Mouse (Mus musculus) liver, adult 2 months (tissue): ENCODE measurements around the gene Cln3. TPM values are rescaled to one million over a fixed set of nuclear protein-coding genes. Genes with fewer than 3 reads are reported as not detected.

Experiments
- DNase-seq: peaks from one replicate; pipeline ENCODE4 v3.0.0-alpha.2; 2011; ENCODE audit warnings: low read depth, low spot score; ENCODE audit errors: extremely low read depth
- H3K27ac ChIP-seq: fragments of 200-500 bp; replicated peaks from 2 replicates; pipeline ENCODE4 v1.5.1; 2012; ENCODE audit warnings: low read depth, mild to moderate bottlenecking, control low read depth, inconsistent platforms, low read length; ENCODE audit not compliant: insufficient read depth
- H3K27me3 ChIP-seq: fragments of 200-500 bp; 2 replicates; pipeline ENCODE4 v1.6.1; 2012; ENCODE audit warnings: mild to moderate bottlenecking, moderate library complexity, low read length, inconsistent platforms; ENCODE audit not compliant: control insufficient read depth, insufficient read depth
- H3K36me3 ChIP-seq: fragments of 200-500 bp; 2 replicates; pipeline ENCODE4 v1.6.1; 2012; ENCODE audit warnings: low read length, inconsistent platforms; ENCODE audit not compliant: control insufficient read depth, insufficient read depth
- H3K4me1 ChIP-seq: fragments of 200-500 bp; 2 replicates; pipeline ENCODE4 v1.6.1; 2011; ENCODE audit warnings: low read length; ENCODE audit not compliant: control insufficient read depth, insufficient read depth
- H3K4me3 ChIP-seq: fragments of 200-500 bp; 2 replicates; pipeline ENCODE4 v1.5.1; 2011; ENCODE audit warnings: low read depth, mild to moderate bottlenecking, control low read depth, low read length, moderate library complexity; ENCODE audit not compliant: insufficient read depth
- H3K79me2 ChIP-seq: fragments of 200-500 bp; 2 replicates; pipeline ENCODE4 v1.6.1; 2012; ENCODE audit warnings: inconsistent platforms, mild to moderate bottlenecking, low read length, moderate library complexity; ENCODE audit not compliant: control insufficient read depth, insufficient read depth
- H3K9ac ChIP-seq: fragments of 200-500 bp; 2 replicates; pipeline ENCODE4 v1.6.1; 2012; ENCODE audit warnings: low read depth, mild to moderate bottlenecking, control low read depth, inconsistent platforms, low read length
- CTCF ChIP-seq: fragments of 200-500 bp; IDR thresholded peaks from 2 replicates; pipeline ENCODE4 v1.5.1; 2011; ENCODE audit warnings: low read depth, low read length, control low read depth
- POLR2A ChIP-seq: fragments of 200-500 bp; IDR thresholded peaks from 2 replicates; pipeline ENCODE4 v1.6.1; 2011; ENCODE audit warnings: low read length, control low read depth; ENCODE audit not compliant: insufficient read depth; ENCODE audit errors: extremely low read depth
- WGBS: fragments of 180-500 bp; shearing (Covaris S2); methylation state at CpG from one replicate; pipeline ENCODE4 v1.1.7; 2018; 5-methylcytosine and 5-hydroxymethylcytosine counted together
- polyA plus RNA-seq: library from polyadenylated mRNA; depleted of rRNA; stranded (reverse); fragments of >200 nt; gene quantifications from 2 replicates; pipeline ENCODE4 v1.2.3, GENCODE M21; 2012; rRNA removed
- total RNA-seq: library from RNA; depleted of rRNA; stranded (reverse); fragments of >200 nt; gene quantifications from 2 replicates; pipeline ENCODE4 v1.2.3, GENCODE M21; 2014; rRNA removed

The Cln3 gene
- total and polyA plus RNA-seq, 2 experiments = 7.1 to 57.0 TPM

- no peak overlapping the region for H3K27ac ChIP-seq
- 83% methylated on average over 1 of the region's 1 CpGs for WGBS
- H3K9ac ChIP-seq = no peak overlapping the region
- no peak for DNase-seq
- H3K4me3 ChIP-seq = no peak overlapping the region
- no peaks in the 10 kb centered on the region for H3K36me3 ChIP-seq
- TF ChIP-seq CTCF (no peak), POLR2A (no peak)
- H3K27me3 ChIP-seq = peaks cover 3% of the 10 kb centered on the region; the same call in 1 of the 2 replicates
- H3K4me1 ChIP-seq = 0 out of 2 replicates have a peak, but pooled peaks cover 3% of the 10 kb centered on the region
- H3K79me2 ChIP-seq = no peaks in the 10 kb centered on the region
Measured at GRCm38 (mm10) chr7:126533434-126533833, 52.2 kb downstream of the Cln3 start.

GRCm38 (mm10) chr7:126528166-126528577 is 57.4 kb downstream of the Cln3 start:
- H3K79me2 ChIP-seq = no peaks in the 10 kb centered on the region
- no peak overlapping the region for H3K4me3 ChIP-seq
- 14% methylated on average over 1 of the region's 1 CpGs for WGBS
- H3K36me3 ChIP-seq = no peaks in the 10 kb centered on the region
- TF ChIP-seq POLR2A = no peak
- TF ChIP-seq CTCF = peak; percentile 60
- H3K4me1 ChIP-seq = no peaks in the 10 kb centered on the region
- H3K27ac ChIP-seq = no peak overlapping the region
- no peak overlapping the region for H3K9ac ChIP-seq
- peak; percentile 55 for DNase-seq
- no peaks in the 10 kb centered on the region for H3K27me3 ChIP-seq

- H3K27ac ChIP-seq = no peak overlapping the region
- TF ChIP-seq CTCF = no peak
- no peak for TF ChIP-seq POLR2A
- no peaks in the 10 kb centered on the region for H3K79me2 ChIP-seq
- no peaks in the 10 kb centered on the region for H3K36me3 ChIP-seq
- H3K9ac ChIP-seq = no peak overlapping the region
- no peak overlapping the region for H3K4me3 ChIP-seq
- no peaks in the 10 kb centered on the region for H3K4me1 ChIP-seq
- WGBS = 81% methylated on average over 3 of the region's 3 CpGs
- no peaks in the 10 kb centered on the region for H3K27me3 ChIP-seq
- no peak for DNase-seq
Measured at GRCm38 (mm10) chr7:126523316-126523715, 62.3 kb downstream of the Cln3 start.

Other genes starting within 250 kb of the Cln3 start
- gene Lat, start 216.2 kb downstream of the Cln3 start, total RNA-seq = 0.46 and 1.3 TPM in 2 replicates
- gene Lat, start 216.2 kb downstream of the Cln3 start, polyA plus RNA-seq = 1.4 TPM in 2 replicates
- 14.5 and 28.4 TPM in 2 replicates for gene Spns1, start 208.4 kb downstream of the Cln3 start, total RNA-seq
- 62.8 and 74.8 TPM in 2 replicates for gene Spns1, start 208.4 kb downstream of the Cln3 start, polyA plus RNA-seq
- gene Nfatc2ip, start 189.1 kb downstream of the Cln3 start, total RNA-seq = 1.3 and 1.7 TPM in 2 replicates
- 2.1 and 2.8 TPM in 2 replicates for gene Nfatc2ip, start 189.1 kb downstream of the Cln3 start, polyA plus RNA-seq
- 0.18 and 0.87 TPM in 2 replicates for gene Cd19, start 170.9 kb downstream of the Cln3 start, total RNA-seq
- gene Cd19, start 170.9 kb downstream of the Cln3 start, polyA plus RNA-seq = 0.47 and 1.7 TPM in 2 replicates
- 6.5 and 8.6 TPM in 2 replicates for gene Rabep2, start 157.1 kb downstream of the Cln3 start, total RNA-seq
- 9.8 and 15.1 TPM in 2 replicates for gene Rabep2, start 157.1 kb downstream of the Cln3 start, polyA plus RNA-seq
- 5.0 TPM in 1 of 2 replicates, not detected in the other for gene Atp2a1, start 122.7 kb downstream of the Cln3 start, total RNA-seq
- gene Atp2a1, start 122.7 kb downstream of the Cln3 start, polyA plus RNA-seq = 0.21 and 0.34 TPM in 2 replicates
- gene Sh2b1, start 110.4 kb downstream of the Cln3 start, total RNA-seq = 4.6 and 7.7 TPM in 2 replicates
- 36.2 and 43.1 TPM in 2 replicates for gene Sh2b1, start 110.4 kb downstream of the Cln3 start, polyA plus RNA-seq
- 90.8 and 94.4 TPM in 2 replicates for gene Tufm, start 98.5 kb downstream of the Cln3 start, total RNA-seq
- 163 TPM in 2 replicates for gene Tufm, start 98.5 kb downstream of the Cln3 start, polyA plus RNA-seq
- 4.6 and 6.4 TPM in 2 replicates for gene Atxn2l, start 82.4 kb downstream of the Cln3 start, total RNA-seq
- gene Atxn2l, start 82.4 kb downstream of the Cln3 start, polyA plus RNA-seq = 42.9 and 81.3 TPM in 2 replicates
- gene Eif3c, start 19.4 kb downstream of the Cln3 start, total RNA-seq = 79.4 and 85.6 TPM in 2 replicates
- gene Eif3c, start 19.4 kb downstream of the Cln3 start, polyA plus RNA-seq = 54.2 and 64.1 TPM in 2 replicates
- 0.74 and 1.6 TPM in 2 replicates for gene Apobr, start 875 bp downstream of the Cln3 start, total RNA-seq
- gene Apobr, start 875 bp downstream of the Cln3 start, polyA plus RNA-seq = 0.58 and 1.0 TPM in 2 replicates
- gene Il27, start 9.1 kb upstream of the Cln3 start, total RNA-seq = not detected in 2 replicates
- gene Il27, start 9.1 kb upstream of the Cln3 start, polyA plus RNA-seq = 0.31 TPM in 1 of 2 replicates, not detected in the other
- 3.0 and 3.2 TPM in 2 replicates for gene Nupr1, start 45.0 kb upstream of the Cln3 start, total RNA-seq
- gene Nupr1, start 45.0 kb upstream of the Cln3 start, polyA plus RNA-seq = 1.2 TPM in 2 replicates
- 7.7 and 10.7 TPM in 2 replicates for gene Sgf29, start 63.5 kb upstream of the Cln3 start, total RNA-seq
- gene Sgf29, start 63.5 kb upstream of the Cln3 start, polyA plus RNA-seq = 34.7 and 54.2 TPM in 2 replicates
- 661 and 727 TPM in 2 replicates for gene Sult1a1, start 90.6 kb upstream of the Cln3 start, total RNA-seq
- gene Sult1a1, start 90.6 kb upstream of the Cln3 start, polyA plus RNA-seq = 566 and 586 TPM in 2 replicates
- gene Bola2, start 109.6 kb upstream of the Cln3 start, total RNA-seq = 15.6 and 20.5 TPM in 2 replicates
- 35.6 and 37.7 TPM in 2 replicates for gene Bola2, start 109.6 kb upstream of the Cln3 start, polyA plus RNA-seq
- 4.1 and 4.6 TPM in 2 replicates for gene Slx1b, start 110.0 kb upstream of the Cln3 start, total RNA-seq
- 11.3 and 15.4 TPM in 2 replicates for gene Slx1b, start 110.0 kb upstream of the Cln3 start, polyA plus RNA-seq
- 7.7 and 9.0 TPM in 2 replicates for gene Coro1a, start 122.0 kb upstream of the Cln3 start, total RNA-seq
- 10.6 and 22.7 TPM in 2 replicates for gene Coro1a, start 122.0 kb upstream of the Cln3 start, polyA plus RNA-seq
- 10.4 and 14.8 TPM in 2 replicates for gene Mapk3, start 173.8 kb upstream of the Cln3 start, total RNA-seq
- 68.7 and 70.7 TPM in 2 replicates for gene Mapk3, start 173.8 kb upstream of the Cln3 start, polyA plus RNA-seq
- 0.46 and 2.3 TPM in 2 replicates for gene Gdpd3, start 180.5 kb upstream of the Cln3 start, total RNA-seq
- gene Gdpd3, start 180.5 kb upstream of the Cln3 start, polyA plus RNA-seq = 8.0 and 9.0 TPM in 2 replicates
- gene Ypel3, start 191.1 kb upstream of the Cln3 start, total RNA-seq = 26.4 and 35.2 TPM in 2 replicates
- gene Ypel3, start 191.1 kb upstream of the Cln3 start, polyA plus RNA-seq = 119 and 144 TPM in 2 replicates
- gene Tbx6, start 195.7 kb upstream of the Cln3 start, total RNA-seq = 0.13 and 0.18 TPM in 2 replicates
- gene Tbx6, start 195.7 kb upstream of the Cln3 start, polyA plus RNA-seq = 0.71 and 1.1 TPM in 2 replicates
- 45.8 and 52.8 TPM in 2 replicates for gene Ppp4c, start 206.7 kb upstream of the Cln3 start, total RNA-seq
- 81.2 and 97.2 TPM in 2 replicates for gene Ppp4c, start 206.7 kb upstream of the Cln3 start, polyA plus RNA-seq
- not detected in 2 replicates for gene Fam57b, start 211.9 kb upstream of the Cln3 start, total RNA-seq
- gene Fam57b, start 211.9 kb upstream of the Cln3 start, polyA plus RNA-seq = 0.06 and 0.44 TPM in 2 replicates
- not detected in 2 replicates for gene 4930451I11Rik, start 245.8 kb upstream of the Cln3 start, total RNA-seq
- gene 4930451I11Rik, start 245.8 kb upstream of the Cln3 start, polyA plus RNA-seq = not detected in 2 replicates